Comparison of ENCODE assay signal across 1 mouse cellular context in the genomic region with DNA sequence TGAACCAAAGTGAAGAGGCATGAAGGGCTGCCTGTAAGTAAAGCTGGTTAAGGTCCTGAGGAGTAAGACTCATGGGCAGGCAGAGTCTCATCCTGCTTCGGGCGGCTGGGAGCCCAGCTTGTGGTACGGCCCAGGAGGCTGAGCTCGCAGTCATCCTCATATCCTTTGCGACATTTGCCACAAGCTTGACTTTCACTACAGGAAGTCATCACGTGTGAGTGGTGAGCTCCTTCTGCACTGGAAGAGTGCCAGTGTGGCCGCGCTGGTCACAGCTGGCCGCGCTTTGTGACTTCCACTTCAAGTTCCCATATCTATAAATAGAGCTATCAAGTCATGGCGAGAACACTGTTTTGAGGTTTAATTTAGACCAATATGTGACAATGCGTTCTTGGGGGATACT.
TF ChIP-seq lines count a peak whose summit lies in the region.

No protein-coding gene starts in this region.

TF ChIP-seq in CH12.LX, 34 proteins besides CTCF, POLR2A, EP300 and RAD21 (continued from another document):
- TF ChIP-seq E2F4 (IDR thresholded peaks at IDR 0.05; ENCODE audit: insufficient replicate concordance, low read depth, low read length) (no peak), ETS1 (conservative IDR thresholded peaks at IDR 0.05; ENCODE audit: low read depth, low read length) (peak; percentile 84), MXI1 (IDR thresholded peaks at IDR 0.05; ENCODE audit: low read depth, low read length) (no peak), MEF2A (IDR thresholded peaks at IDR 0.05; ENCODE audit: borderline replicate concordance, low read depth, low read length) (peak; percentile 87), BHLHE40 (IDR thresholded peaks at IDR 0.05; ENCODE audit: low read depth, low read length) (peak; percentile 99), NRF1 (IDR thresholded peaks at IDR 0.05; ENCODE audit: low read depth, low read length) (no peak), KAT2A (IDR thresholded peaks at IDR 0.05; ENCODE audit: insufficient replicate concordance, low read length) (no peak), POLR2AphosphoS2 (IDR thresholded peaks at IDR 0.05; ENCODE audit: low read depth, low read length) (no peak), UBTF (IDR thresholded peaks at IDR 0.05; ENCODE audit: low read depth, low read length) (no peak), MAZ (IDR thresholded peaks at IDR 0.05; ENCODE audit: low read depth, low read length) (no peak), ZMIZ1 (IDR thresholded peaks at IDR 0.05; ENCODE audit: low read depth, low read length) (no peak), ELF1 (IDR thresholded peaks at IDR 0.05; ENCODE audit: low read depth, low read length) (no peak)
